Mouse (Mus musculus) ovary, adult 2 months (tissue): Measurements from ENCODE around the gene Pnpla1. TPM values are rescaled to one million over a fixed set of nuclear protein-coding genes. Genes with fewer than 3 reads are reported as not detected.

Experiments used
- polyA plus RNA-seq: library from polyadenylated mRNA; depleted of rRNA; stranded (reverse); fragments of >200 nt; gene quantifications from 2 replicates; pipeline ENCODE4 v1.2.3, GENCODE M21; 2012; rRNA removed

Gene Pnpla1
- 0.08 TPM in 1 of 2 replicates, not detected in the other for polyA plus RNA-seq

DNA sequence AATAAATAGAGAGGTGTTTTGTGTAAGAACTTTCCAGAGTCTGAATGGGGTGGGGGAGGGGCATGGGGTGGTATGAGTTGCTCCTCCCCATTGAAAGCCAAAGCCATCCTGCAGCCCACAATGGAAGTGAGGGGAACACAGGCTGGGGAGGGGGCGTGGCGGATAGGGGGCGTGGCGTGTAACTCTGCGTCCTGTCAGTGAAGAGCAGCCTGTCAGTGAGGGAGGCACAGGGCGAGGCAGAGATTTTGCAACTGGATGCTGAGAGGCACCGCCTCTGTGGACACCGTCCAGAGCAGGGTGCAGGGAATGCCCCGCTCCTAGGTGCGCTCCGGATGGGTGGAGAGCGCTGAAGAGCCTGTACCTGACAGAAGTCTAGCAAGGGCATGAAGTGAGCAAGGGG is at the start of gene Pnpla1:
Pnpla1 (plus strand) TSS at position 207 of the 400 bp plus-strand sequence.

DNA sequence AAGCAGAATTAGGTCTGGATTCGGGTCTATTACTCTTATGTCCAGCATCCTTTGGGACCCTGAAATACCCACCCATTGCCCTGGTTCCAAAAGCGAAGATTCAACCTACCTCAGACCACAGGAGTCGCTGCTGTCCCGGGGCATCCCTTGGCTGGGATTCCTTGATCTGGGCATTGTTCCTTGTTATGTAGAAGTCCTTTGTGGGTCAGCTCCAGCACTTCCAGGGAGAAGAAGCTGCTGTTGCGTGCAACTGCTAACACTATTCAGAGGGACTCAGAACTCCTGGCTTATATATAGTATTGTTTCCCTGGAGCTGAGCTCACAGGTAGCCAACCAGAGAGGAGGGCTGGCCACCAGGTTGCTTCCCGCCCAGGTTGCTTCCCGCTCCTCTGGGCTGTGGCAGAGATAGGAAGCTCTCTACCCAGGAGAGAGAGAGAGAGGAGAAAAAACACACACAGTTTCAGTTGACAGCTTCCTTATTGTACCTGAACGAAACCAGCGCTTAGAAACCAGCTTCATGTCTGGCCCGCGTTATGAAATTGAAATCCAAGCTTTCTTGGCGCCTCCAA is 56.9 kb downstream of the Pnpla1 start, which contains the start of gene 4930539E08Rik:
4930539E08Rik (minus strand) TSS at position 265 of the 569 bp plus-strand sequence.

Other genes with a start within 250 kb of the Pnpla1 start
- gene Srpk1, start 235.7 kb upstream of the Pnpla1 start, polyA plus RNA-seq = 23.2 and 29.3 TPM in 2 replicates
- gene Slc26a8, start 168.2 kb upstream of the Pnpla1 start, polyA plus RNA-seq = 0.94 and 1.7 TPM in 2 replicates
- 82.6 and 83.3 TPM in 2 replicates for gene Mapk14, start 167.1 kb upstream of the Pnpla1 start, polyA plus RNA-seq
- 0.56 and 0.62 TPM in 2 replicates for gene AC170998.1, start 132.3 kb upstream of the Pnpla1 start, polyA plus RNA-seq
- 14.4 and 15.7 TPM in 2 replicates for gene Mapk13, start 89.1 kb upstream of the Pnpla1 start, polyA plus RNA-seq
- gene Brpf3, start 57.3 kb upstream of the Pnpla1 start, polyA plus RNA-seq = 43.8 and 54.5 TPM in 2 replicates
- 0.22 and 0.42 TPM in 2 replicates for gene 4930539E08Rik, start 56.9 kb downstream of the Pnpla1 start, polyA plus RNA-seq
- gene Pxt1, start 85.4 kb downstream of the Pnpla1 start, polyA plus RNA-seq = 1.6 and 2.4 TPM in 2 replicates
- 67.4 and 69.9 TPM in 2 replicates for gene Kctd20, start 93.5 kb downstream of the Pnpla1 start, polyA plus RNA-seq
- gene Stk38, start 149.6 kb downstream of the Pnpla1 start, polyA plus RNA-seq = 57.2 and 142 TPM in 2 replicates
- gene Srsf3, start 174.2 kb downstream of the Pnpla1 start, polyA plus RNA-seq = 173 and 223 TPM in 2 replicates
- gene Cdkn1a, start 232.6 kb downstream of the Pnpla1 start, polyA plus RNA-seq = 51.4 and 61.8 TPM in 2 replicates